Mouse (Mus musculus): ENCODE measurements around the gene Slc5a3.

The Slc5a3 gene

GRCm38 (mm10) chr16:92127226-92127625 lies 69.1 kb downstream of the Slc5a3 start:
- DNase-seq, result no peak

- no peak for DNase-seq
These were observed 69.5 kb downstream of the Slc5a3 start for GRCm38 (mm10) chr16:92127666-92128065.

GRCm38 (mm10) chr16:92129843-92130242 lies 71.7 kb downstream of the Slc5a3 start:
- no peak for DNase-seq

DNA sequence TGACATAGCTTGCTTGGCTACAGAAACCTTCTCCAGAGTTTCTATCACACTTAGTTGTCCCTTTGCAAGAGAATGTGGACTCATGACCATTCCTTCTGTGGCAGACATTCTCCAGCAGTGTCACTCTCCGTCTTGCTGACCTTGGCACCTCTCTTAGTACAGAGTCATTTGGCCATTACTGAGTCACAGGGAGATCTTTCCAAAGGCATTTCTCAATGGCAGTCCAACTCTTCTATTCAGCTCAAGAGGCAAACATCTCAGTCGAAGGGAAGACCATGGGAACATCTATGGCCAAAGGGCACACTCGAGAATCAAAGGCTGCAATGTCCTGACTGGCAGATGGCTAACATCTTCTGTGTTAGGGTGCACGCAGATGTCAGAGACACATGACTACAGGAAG lies 74.4 kb downstream of the Slc5a3 start:
- DNase-seq, result no peak

- no peak for DNase-seq
These were observed 76.1 kb downstream of the Slc5a3 start for GRCm38 (mm10) chr16:92134148-92134764.

- DNase-seq, result no peak
These were observed 78.2 kb downstream of the Slc5a3 start for GRCm38 (mm10) chr16:92136275-92136674.
